Mouse (Mus musculus) heart, adult 2 months (tissue): Measurements from ENCODE around the gene Prpf39.
A peak's percentile ranks its signal among the peaks of the same experiment; 100 is the strongest.

Experiments used
- CTCF ChIP-seq: fragments of 200-600 bp; IDR thresholded peaks from 2 replicates; pipeline ENCODE4 v1.8.1; 2022; ENCODE audit warnings: antibody characterized with exemption, mild to moderate bottlenecking, moderate library complexity
- EP300 ChIP-seq: fragments of 200-500 bp; IDR thresholded peaks from 2 replicates; pipeline ENCODE4 v1.6.1; 2011; ENCODE audit warnings: low read depth, low read length, control low read depth; ENCODE audit not compliant: insufficient read depth
- POLR2A ChIP-seq: fragments of 200-500 bp; IDR thresholded peaks from 2 replicates; pipeline ENCODE4 v1.6.1; 2011; ENCODE audit warnings: mild to moderate bottlenecking, low read depth, low read length, control low read depth; ENCODE audit not compliant: insufficient read depth

- TF ChIP-seq CTCF: no peak; the same call in 1 of the 2 replicates
- TF ChIP-seq POLR2A: peak; percentile 88; the same call in 1 of the 2 replicates
- no peak for TF ChIP-seq EP300
Measured at GRCm38 (mm10) chr12:65036190-65036870, at the start of gene Prpf39.
